Mouse (Mus musculus) erythroblast, embryonic 14.5 days (primary cell): ENCODE data around the gene Wdr54.

ENCODE experiments used
- GATA1 ChIP-seq: IDR thresholded peaks from 2 replicates; pipeline ENCODE4 v1.6.1; 2012; ENCODE audit warnings: low read length, inconsistent platforms, mixed read lengths
- TAL1 ChIP-seq: IDR thresholded peaks from 3 replicates; pipeline ENCODE4 v1.6.1; 2012; ENCODE audit warnings: low read length, inconsistent platforms, mixed read lengths

DNA sequence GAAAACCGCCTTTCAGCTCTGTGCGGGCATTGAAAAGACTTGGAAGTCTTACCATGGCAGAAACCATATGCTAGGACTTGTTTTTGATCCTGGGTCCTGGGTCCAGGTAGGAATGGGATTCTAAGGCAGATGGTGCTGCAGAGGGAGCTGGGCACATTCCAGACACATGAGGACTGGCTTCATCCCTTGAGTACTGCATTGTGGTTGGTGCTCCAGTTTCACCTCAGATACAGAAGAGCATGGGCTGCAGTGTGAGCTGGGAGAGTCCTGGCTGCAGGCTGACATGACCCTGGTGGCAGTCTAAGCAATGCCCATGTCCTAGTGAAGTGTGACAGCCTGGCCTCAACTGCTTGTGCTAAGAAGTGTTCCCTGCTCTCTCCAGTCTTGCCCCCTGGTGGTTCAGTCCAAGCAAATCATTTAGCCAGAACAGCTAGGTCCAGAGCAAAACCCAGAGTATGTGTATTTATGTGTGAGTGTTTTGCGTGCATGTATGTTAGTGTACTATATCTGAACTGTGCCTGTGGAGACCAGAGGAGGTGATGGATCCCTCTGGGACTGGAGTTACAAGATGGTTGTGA lies 28.8 kb upstream of the Wdr54 start:
- no peak for TF ChIP-seq TAL1
- TF ChIP-seq GATA1 = no peak
